Mouse (Mus musculus) forebrain, embryonic 11.5 days (tissue): ENCODE measurements around the gene Slc9a5. TPM values are rescaled to one million over a fixed set of nuclear protein-coding genes. Genes with fewer than 3 reads are reported as not detected.
A peak's percentile ranks its signal among the peaks of the same experiment; 100 is the strongest.

Experiments
- ATAC-seq: fragments of 200-750 bp; cut with Nextera tagmentation; replicated peaks from 2 replicates; pipeline ENCODE4 v1.8.0; 2017; ENCODE audit warnings: moderate TSS enrichment; ENCODE audit not compliant: low FRiP score
- DNase-seq: peaks from one replicate; pipeline ENCODE4 v3.0.0-alpha.2; 2017; ENCODE audit warnings: low spot score
- H3K27ac ChIP-seq: fragments of 300-500 bp; sonication (generic); 2 replicates; pipeline ENCODE4 v1.5.1; 2014; ENCODE audit warnings: low read depth, low read length
- H3K27me3 ChIP-seq: fragments of 300-500 bp; sonication (generic); 2 replicates; pipeline ENCODE4 v1.6.1; 2014; ENCODE audit warnings: mild to moderate bottlenecking, low read length, mixed read lengths; ENCODE audit not compliant: control insufficient read depth, insufficient read depth
- H3K36me3 ChIP-seq: fragments of 300-500 bp; sonication (generic); 2 replicates; pipeline ENCODE4 v1.6.1; 2014; ENCODE audit warnings: mild to moderate bottlenecking, low read length, moderate library complexity, mixed read lengths; ENCODE audit not compliant: control insufficient read depth, insufficient read depth
- H3K4me1 ChIP-seq: fragments of 300-500 bp; sonication (generic); replicated peaks from 2 replicates; pipeline ENCODE4 v1.6.1; 2014; ENCODE audit warnings: low read length, mixed read lengths; ENCODE audit not compliant: control insufficient read depth, insufficient read depth
- H3K4me2 ChIP-seq: fragments of 300-500 bp; sonication (generic); 2 replicates; pipeline ENCODE4 v1.6.1; 2014; ENCODE audit warnings: low read depth, mild to moderate bottlenecking, low read length, moderate library complexity, mixed read lengths; ENCODE audit not compliant: severe bottlenecking
- H3K4me3 ChIP-seq: fragments of 300-500 bp; sonication (generic); 2 replicates; pipeline ENCODE4 v1.5.1; 2014; ENCODE audit warnings: low read depth, low read length
- H3K9ac ChIP-seq: fragments of 300-500 bp; sonication (generic); 2 replicates; pipeline ENCODE4 v1.6.1; 2014; ENCODE audit warnings: low read length
- H3K9me3 ChIP-seq: fragments of 300-500 bp; sonication (generic); 2 replicates; pipeline ENCODE4 v1.6.1; 2016; ENCODE audit warnings: low read length, mixed read lengths; ENCODE audit not compliant: control insufficient read depth
- WGBS: fragments of 180-500 bp; shearing (Covaris S2); extraction: QIAGEN DNeasy Blood & Tissue Kit; methylation state at CpG from one replicate; pipeline ENCODE4 v1.1.7; 2014; 5-methylcytosine and 5-hydroxymethylcytosine counted together
- polyA plus RNA-seq: library from polyadenylated mRNA; unstranded; fragments of >200 nt; fragmentation: Nextera tagmentation; extraction: Ambion mirVana; gene quantifications from 2 replicates; pipeline ENCODE4 v1.2.1, GENCODE M21; 2014

The Slc9a5 gene
- polyA plus RNA-seq, 1 experiment from 2014 or later = 7.7 TPM

- no peak overlapping the region for H3K9ac ChIP-seq
- H3K9me3 ChIP-seq = no peaks in the 10 kb centered on the region
- WGBS = 94% methylated on average over 9 of the region's 9 CpGs
- no peak overlapping the region for H3K4me2 ChIP-seq
- H3K4me3 ChIP-seq = no peak overlapping the region
- H3K36me3 ChIP-seq = peaks cover 7% of the 10 kb centered on the region
- H3K27me3 ChIP-seq = no peaks in the 10 kb centered on the region
- no peak for ATAC-seq
- DNase-seq = no peak
- no peak overlapping the region for H3K27ac ChIP-seq
- peaks cover 5% of the 10 kb centered on the region; the same call in 1 of the 2 replicates for H3K4me1 ChIP-seq
Measured at GRCm38 (mm10) chr8:105331931-105332330, 16.7 kb upstream of the Slc9a5 start.

- Histone ChIP-seq H3K4me3 (no peak overlapping the region), H3K36me3 (peaks cover 7% of the 10 kb centered on the region), H3K27me3 (no peaks in the 10 kb centered on the region), H3K9me3 (no peaks in the 10 kb centered on the region), H3K4me2 (no peak overlapping the region), H3K9ac (no peak overlapping the region), H3K4me1 (peaks cover under 1% of the 10 kb centered on the region; the same call in 1 of the 2 replicates), H3K27ac (no peak overlapping the region)
- WGBS = 81% methylated on average over 2 of the region's 2 CpGs
- DNase-seq (no peak), ATAC-seq (no peak)
Measured at GRCm38 (mm10) chr8:105332523-105332922, 16.1 kb upstream of the Slc9a5 start.

- H3K4me2 ChIP-seq = no peak overlapping the region
- no peak overlapping the region for H3K27ac ChIP-seq
- no peak overlapping the region for H3K9ac ChIP-seq
- H3K4me1 ChIP-seq = no peaks in the 10 kb centered on the region
- 44% methylated on average over 32 of the region's 32 CpGs for WGBS
- H3K4me3 ChIP-seq = no peak overlapping the region
- ATAC-seq (0 out of 2 replicates have a peak, but pooled peaks have one; percentile 37), DNase-seq (peak; percentile 54)
- H3K36me3 ChIP-seq = peaks cover 2% of the 10 kb centered on the region; the same call in 1 of the 2 replicates
- H3K27me3 ChIP-seq = no peaks in the 10 kb centered on the region
- H3K9me3 ChIP-seq = no peaks in the 10 kb centered on the region
Measured at GRCm38 (mm10) chr8:105336373-105337130, 12.1 kb upstream of the Slc9a5 start.

DNA sequence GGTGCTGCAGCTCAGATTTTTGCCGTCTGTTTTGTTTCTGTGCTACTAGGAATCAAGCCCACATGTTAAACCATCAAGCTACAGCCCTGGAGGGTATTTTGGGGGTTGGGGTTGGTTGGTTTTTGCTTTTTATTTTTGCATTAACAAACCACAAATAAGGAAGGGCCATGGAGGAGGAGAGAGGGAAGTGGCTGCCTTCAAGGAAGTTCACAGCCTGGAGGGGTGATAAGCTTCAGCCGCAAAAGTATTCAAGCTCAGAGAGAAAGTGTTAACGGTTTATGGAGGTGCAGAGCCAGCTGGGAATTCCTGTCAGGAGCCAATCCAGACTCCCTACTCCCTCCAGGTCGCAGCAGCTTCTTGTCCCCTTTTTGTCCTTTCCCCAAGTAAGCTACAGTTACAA lies 9.7 kb upstream of the Slc9a5 start:
- H3K4me2 ChIP-seq = no peak overlapping the region
- no peak overlapping the region for H3K9ac ChIP-seq
- no peak overlapping the region for H3K4me3 ChIP-seq
- H3K27ac ChIP-seq = no peak overlapping the region
- ATAC-seq = no peak
- DNase-seq = peak; percentile 34
- H3K27me3 ChIP-seq = no peaks in the 10 kb centered on the region
- 68% methylated on average over 4 of the region's 4 CpGs for WGBS
- no peaks in the 10 kb centered on the region for H3K4me1 ChIP-seq
- no peaks in the 10 kb centered on the region for H3K36me3 ChIP-seq
- no peaks in the 10 kb centered on the region for H3K9me3 ChIP-seq

DNA sequence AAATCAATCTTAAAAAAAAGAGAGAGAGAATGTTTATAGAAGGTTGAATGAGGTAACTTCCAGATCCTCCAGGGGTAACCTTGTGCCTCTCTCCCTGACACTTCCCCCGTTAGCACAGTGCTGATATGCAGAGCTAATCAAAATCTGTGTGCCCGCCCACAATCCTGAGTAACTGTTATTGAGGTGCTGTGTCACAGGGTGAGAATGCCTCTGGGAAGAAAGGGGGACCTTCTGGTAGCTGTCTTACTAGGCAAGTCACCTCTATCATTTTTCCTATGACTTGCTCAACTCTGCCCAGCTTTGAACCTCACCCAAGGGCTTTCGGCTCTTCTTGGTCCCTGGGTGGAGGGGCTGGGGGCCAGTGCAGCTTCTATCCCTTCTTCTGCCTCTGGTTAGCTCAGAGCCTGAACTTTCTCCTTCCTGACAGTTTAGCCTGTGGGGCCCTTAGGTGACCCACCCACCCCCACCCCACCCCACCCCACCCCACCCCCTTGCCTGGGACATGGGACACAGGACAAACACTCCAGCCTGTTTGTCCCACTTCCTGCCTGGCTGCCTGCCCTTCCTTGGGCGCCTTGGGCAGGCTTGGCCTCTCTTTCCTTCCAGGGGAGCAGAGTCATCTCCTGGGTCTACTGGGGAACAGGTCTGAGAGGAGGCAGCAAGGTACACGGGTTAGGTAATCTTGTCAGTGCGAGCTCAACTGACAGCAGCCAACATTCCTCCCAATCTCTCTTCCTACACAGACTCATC lies 8.6 kb upstream of the Slc9a5 start:
- DNase-seq (peak; percentile 40), ATAC-seq (no peak)
- no peak overlapping the region for H3K9ac ChIP-seq
- H3K36me3 ChIP-seq = no peaks in the 10 kb centered on the region
- 81% methylated on average over 6 of the region's 6 CpGs for WGBS
- no peak overlapping the region for H3K4me2 ChIP-seq
- H3K9me3 ChIP-seq = no peaks in the 10 kb centered on the region
- H3K4me1 ChIP-seq = no peaks in the 10 kb centered on the region
- no peak overlapping the region for H3K4me3 ChIP-seq
- H3K27ac ChIP-seq = no peak overlapping the region
- H3K27me3 ChIP-seq = no peaks in the 10 kb centered on the region

DNA sequence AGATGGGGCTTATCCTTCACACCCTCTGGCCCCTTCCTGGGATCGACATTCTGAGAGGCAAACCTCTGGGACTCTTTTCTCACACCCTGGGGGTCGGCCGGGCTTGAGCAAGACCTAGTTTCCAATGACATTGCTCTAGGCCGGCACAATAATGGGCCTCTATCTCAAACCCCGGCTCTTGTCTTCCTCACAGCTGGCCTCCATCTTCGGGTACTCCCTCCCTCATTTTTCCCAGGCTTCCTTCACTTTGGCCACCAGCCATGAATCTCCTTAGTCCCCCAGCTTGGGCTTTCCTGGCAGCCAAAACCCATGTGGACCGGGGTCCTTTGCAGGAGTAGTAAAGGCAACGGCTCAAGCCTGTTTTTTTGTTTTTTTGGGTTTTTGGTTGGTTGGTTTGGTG lies 7.2 kb upstream of the Slc9a5 start:
- H3K27me3 ChIP-seq = no peaks in the 10 kb centered on the region
- 53% methylated on average over 8 of the region's 8 CpGs for WGBS
- DNase-seq (peak; percentile 15), ATAC-seq (no peak)
- no peak overlapping the region for H3K27ac ChIP-seq
- no peak overlapping the region for H3K9ac ChIP-seq
- H3K9me3 ChIP-seq = no peaks in the 10 kb centered on the region
- H3K4me2 ChIP-seq = no peak overlapping the region
- H3K4me1 ChIP-seq = 0 out of 2 replicates have a peak, but pooled peaks cover 2% of the 10 kb centered on the region
- H3K36me3 ChIP-seq = no peaks in the 10 kb centered on the region
- no peak overlapping the region for H3K4me3 ChIP-seq

GRCm38 (mm10) chr8:105342768-105343167 lies 5.9 kb upstream of the Slc9a5 start:
- H3K4me1 ChIP-seq = peaks cover 5% of the 10 kb centered on the region; the same call in 1 of the 2 replicates
- no peak overlapping the region for H3K9ac ChIP-seq
- ATAC-seq (no peak), DNase-seq (no peak)
- no peaks in the 10 kb centered on the region for H3K27me3 ChIP-seq
- H3K4me2 ChIP-seq = no peak overlapping the region
- H3K4me3 ChIP-seq = no peak overlapping the region
- H3K9me3 ChIP-seq = no peaks in the 10 kb centered on the region
- WGBS = 81% methylated on average over 4 of the region's 4 CpGs
- no peak overlapping the region for H3K27ac ChIP-seq
- no peaks in the 10 kb centered on the region for H3K36me3 ChIP-seq

GRCm38 (mm10) chr8:105343791-105344574 lies 4.7 kb upstream of the Slc9a5 start:
- H3K4me2 ChIP-seq = no peak overlapping the region
- no peak overlapping the region for H3K4me3 ChIP-seq
- 79% methylated on average over 6 of the region's 8 CpGs for WGBS
- no peak overlapping the region for H3K27ac ChIP-seq
- ATAC-seq (no peak), DNase-seq (no peak)
- peaks cover 8% of the 10 kb centered on the region for H3K4me1 ChIP-seq
- H3K27me3 ChIP-seq = no peaks in the 10 kb centered on the region
- H3K9ac ChIP-seq = no peak overlapping the region
- H3K9me3 ChIP-seq = no peaks in the 10 kb centered on the region
- no peaks in the 10 kb centered on the region for H3K36me3 ChIP-seq
